Mouse (Mus musculus) ES-CJ7 (cell line): Measurements from ENCODE around the gene Lcn9.
A peak's percentile ranks its signal among the peaks of the same experiment; 100 is the strongest.
"Not testable (repeated sequence)": the region's sequence is repeated elsewhere in the genome, so short reads cannot be mapped to it uniquely, and the experiment has no call there.

Experiments used
- DNase-seq: peaks from one replicate; pipeline ENCODE4 v3.0.0; 2011; ENCODE audit warnings: low read depth, low spot score

Gene Lcn9

DNA sequence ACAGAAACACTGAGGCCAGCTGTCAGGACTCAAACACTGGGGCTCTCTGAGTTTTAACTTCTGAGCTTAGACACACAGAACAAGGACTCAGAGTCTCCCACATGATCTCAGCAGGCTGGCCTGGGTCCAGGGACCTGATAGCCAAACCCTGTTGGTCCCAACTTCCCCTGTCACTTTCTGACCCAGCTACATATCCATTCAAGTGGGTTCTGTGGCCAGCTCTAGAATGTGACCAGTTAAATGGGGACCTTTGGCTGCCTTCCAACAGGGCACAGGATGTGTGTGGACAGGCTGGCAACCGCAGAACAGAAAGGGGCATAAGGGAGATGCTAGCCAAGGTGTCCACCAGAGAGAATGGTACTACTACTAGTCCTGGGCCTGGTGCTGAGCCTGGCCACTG is at the start of gene Lcn9:
Gene Lcn9 (plus strand): TSS at position 348 of the 400 bp plus-strand sequence.
- no peak for DNase-seq

DNA sequence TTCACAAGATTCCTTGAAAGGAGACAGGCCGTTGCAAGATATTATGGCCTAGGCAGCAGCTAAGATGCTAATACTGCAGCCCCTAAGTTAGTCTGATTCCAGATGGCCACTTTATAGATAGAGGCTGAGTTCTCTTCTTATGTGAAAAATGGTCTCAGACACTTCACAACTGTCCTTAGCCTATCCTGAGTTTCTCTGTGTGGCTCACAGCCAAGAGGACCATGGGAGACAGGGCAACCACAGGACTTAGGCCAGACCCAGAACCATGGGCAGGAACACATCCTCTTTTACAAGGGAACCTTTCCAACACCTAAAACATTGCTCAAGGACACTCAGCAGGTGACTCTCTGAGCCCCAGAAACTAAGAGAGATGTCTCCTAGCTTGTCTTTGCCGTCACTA is 49.4 kb upstream of the Lcn9 start:
- DNase-seq = no peak

DNA sequence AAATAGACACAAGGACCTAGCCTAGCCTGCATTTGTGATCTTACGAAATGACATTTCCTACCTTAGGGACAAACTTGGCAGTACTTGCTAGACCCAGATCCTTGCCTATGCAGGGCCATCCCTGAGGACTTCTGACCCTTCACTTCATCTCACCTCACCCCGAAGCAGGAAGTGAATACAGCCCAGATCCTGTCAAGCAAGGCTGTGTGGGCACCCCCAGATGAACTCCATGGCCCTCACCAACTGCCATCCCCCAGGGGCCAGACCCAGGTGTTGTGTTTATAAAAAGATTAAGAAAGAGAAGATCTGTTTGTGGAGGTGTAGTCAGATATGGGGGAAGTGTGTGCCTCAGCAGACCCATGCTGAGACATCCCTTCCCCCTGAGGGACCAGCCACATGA is 48.3 kb upstream of the Lcn9 start:
- DNase-seq = no peak

DNA sequence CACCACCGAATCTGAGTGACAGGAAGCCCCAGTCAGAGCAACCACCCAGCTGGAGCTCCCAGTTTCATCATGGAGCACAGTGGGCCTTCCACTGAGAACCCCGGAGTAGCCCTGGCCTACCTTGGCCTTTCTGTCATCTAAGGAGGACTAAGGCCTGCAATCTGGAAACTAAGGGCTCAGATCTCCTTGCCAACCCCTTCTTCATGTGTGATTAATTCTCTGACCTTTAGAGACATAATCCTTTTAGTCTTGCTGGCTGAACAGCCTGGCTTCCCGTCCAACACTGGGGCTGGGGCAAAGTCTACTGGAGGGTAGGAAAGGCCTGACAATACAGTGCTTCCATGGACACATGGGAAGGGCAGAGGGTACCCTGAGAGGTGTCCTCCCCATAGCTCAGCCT is 47.0 kb upstream of the Lcn9 start:
- DNase-seq = no peak

DNA sequence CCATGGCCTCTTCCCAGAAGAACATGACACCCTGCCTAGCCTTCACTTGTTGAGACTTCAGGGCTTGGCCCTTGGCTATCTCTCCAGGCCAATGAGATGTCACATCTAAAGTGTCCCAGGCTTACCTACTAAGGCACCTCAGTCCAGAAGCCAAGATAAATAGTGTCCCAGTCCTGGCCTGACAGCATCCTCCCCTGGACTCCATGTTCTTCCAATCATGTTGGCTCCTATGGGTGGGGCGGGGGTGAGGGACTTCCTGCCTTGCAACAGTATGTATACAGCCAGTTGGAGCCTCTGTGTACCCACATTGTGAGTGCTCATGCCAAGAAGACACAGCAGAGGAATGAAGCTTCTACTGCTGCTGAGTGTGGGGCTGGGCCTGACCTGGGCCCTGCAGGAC is 46.2 kb upstream of the Lcn9 start, which contains the start of gene Lcn11:
Gene Lcn11 (plus strand): TSS at position 301 of the 400 bp plus-strand sequence.
- DNase-seq = no peak

DNA sequence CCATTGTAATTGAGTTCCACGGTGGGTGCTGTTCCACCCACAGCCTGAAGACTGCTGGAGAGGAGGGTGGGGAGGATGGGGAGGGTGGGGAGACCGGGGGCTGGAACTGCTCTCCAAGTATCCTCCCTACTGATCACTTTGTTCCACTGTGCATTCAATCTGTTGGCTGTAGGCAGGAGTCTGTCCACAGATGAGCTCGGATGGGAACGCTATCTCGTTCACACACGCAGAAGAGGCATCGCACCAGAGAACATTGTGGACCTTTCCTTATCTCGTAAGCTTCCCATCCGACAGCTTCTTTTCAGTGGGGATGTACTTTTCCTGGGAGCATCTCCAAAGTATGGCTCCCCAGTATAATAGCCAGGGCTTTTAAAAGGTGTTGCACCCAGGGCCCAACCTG is 43.9 kb upstream of the Lcn9 start:
- DNase-seq = no peak

DNA sequence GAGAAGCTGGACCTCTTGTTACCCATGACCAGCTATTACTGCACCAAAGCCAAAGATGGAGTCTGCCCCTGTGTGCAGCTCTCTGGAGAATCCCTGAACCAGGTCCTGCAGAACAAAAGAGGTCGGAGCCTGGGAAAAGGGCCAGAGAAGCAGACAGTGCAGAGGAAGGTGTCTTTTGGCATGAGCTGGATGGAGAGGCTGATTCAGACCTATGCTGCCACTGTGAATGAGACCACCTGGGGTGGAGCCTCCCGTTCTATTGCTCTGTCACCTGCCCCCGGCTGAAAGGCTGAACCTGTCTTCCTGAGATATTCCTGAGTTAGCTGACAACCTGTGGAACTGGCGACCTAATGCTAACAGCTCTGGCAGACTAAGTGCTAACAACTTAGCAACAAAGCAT is 42.0 kb upstream of the Lcn9 start:
- no peak for DNase-seq

DNA sequence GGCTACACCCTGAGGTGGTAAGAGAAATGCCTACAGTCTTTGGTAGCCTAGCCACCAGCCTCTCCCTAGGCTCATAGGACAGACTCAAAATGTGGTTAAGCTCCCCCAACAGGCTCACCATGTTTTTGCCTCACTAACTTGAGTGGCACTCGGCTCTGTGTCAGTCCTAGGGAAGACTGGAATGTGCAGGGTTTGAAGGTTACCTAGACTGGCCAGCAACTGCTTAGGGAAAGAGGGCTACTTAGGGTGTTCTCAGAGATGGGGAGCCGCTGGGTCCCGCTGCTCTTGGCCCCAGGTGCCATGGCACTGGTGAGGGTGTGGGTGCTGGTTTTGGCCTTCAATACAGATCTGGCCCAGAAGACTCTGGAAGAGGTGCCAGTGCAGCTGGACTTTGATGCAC is 41.0 kb upstream of the Lcn9 start, which contains the start of gene Gm13539:
Gene Gm13539 (plus strand): TSS at position 301 of the 400 bp plus-strand sequence.
- DNase-seq = no peak

DNA sequence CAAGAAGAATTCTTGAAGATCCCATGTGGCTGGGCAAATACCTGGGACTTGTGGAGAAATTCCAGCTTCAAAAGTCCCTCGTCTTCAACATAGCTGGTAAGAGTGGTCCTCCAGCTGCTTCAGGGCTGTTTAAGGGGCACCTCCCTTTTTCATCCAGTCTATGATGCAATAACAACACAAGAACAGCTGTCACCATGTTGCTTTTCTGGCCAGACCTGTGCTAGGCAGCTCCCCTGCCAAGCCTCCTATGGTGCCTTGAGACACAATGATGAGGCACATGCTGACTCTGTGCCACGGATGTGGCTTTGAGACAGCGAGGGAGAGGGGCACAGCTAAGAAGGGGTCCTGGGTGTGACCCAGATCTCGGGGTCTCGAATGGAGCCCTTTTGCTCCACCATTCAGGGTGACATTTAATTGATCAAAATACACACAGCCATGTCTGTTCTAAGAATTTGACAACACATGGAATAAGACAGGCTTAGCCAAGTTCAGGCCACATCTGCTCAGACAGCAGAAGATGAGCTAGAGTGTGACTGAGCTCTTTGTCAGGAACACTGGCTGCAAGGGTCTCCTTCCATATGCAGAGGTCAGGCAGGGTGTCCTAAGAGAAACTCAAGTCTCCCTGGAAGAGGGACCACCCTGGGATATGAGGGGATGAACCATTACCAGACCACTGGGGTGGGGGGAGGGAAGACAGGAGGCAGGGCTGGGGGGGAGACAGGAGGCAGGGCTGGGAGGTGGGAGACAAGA is 37.2 kb upstream of the Lcn9 start:
- no peak for DNase-seq

DNA sequence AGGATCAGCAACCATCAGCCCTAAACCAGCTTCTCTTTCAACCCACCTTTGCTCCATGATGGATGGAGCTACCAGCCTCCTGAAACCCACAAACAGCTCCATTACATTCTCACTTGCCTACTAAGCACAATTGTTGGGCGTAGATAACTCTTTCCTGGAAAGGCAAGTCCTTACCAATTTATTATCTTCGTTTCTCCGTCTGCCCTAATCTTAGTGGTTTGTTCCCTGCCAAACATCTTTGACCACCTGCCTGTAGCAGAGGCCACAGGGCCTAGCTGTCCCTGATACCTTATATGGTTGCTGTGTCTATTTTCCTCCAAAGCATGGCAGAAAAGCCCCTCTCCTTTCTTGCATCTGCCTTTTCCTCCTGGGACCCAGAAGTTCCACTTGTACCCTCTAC is 33.9 kb upstream of the Lcn9 start:
- no peak for DNase-seq

DNA sequence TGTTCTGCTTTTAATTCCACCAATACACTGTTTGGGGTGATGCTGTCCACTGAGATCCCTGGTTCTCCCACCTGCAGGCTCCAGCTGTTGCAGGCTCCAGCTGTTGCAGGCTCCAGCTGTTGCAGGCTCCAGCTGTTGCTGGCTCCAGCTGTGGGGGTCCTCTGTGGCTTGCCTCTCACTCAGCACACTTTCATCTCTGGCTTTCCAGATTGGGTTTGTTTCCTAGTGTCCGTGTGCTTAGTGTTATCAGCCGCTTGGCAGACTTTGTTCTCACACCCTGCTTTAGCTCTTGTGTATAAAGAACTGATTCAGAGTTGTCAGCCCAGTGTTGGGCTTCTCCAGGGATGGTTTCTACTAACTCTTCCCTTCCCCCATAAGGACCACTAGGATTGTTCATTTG is 25.3 kb upstream of the Lcn9 start:
- no peak for DNase-seq

DNA sequence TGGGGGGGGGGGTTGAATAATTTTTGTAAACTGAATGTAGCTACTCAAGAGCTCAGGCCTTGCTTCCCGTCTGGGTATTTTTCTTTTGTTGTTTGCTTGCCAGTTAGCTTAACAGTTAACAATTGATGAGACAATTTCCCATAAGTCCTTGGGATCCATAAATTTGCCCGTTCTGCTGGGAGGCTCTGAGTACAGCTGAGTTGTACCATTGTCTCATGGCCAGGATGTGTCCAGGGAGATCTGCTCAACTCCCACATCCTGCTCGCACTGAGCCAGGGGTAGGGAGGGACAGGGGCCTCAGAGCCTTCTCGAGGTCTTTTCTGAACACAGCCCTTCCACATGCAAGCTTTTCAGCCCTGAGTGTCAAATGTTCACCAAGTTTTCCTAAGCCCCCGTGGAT is 24.9 kb upstream of the Lcn9 start:
- no peak for DNase-seq

DNA sequence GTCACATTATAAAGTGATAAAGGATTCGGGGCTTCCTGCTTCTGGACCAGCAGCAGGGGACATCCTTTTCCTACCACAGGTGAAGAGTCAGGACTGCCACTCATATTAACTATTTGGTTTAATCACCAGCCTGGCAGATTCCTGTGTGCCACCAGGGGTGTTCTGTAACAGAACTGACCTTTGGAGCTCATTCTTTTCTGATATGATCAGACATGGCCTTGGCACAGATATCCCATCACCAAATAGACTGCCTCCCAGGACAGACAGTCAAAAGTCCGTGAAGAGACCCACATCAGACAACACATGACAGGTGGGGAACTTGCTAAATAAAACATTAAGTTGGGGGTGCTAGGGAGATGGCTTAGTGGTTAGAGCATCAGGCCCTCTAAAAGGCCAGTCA is 11.2 kb upstream of the Lcn9 start:
- DNase-seq = no peak

DNA sequence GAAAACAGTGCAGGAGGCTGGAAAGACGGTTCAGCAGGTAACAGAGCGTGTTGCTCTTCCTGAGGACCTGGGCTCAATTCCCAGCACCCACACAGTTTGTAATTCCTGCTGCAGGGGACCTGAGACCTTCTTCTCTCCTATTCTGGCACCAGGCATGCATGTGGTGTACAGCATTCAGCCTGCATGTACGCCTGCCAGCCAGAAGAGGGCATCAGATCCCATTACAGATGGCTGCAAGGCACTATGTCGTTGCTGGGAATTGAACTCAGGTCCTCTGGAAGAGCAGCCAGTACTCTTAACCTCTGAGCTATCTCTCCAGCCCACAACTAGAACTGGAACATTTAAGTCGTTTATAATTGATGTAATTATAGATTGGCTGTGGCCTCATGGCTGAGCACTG is 9.6 kb upstream of the Lcn9 start:
- DNase-seq = peak; percentile 33

DNA sequence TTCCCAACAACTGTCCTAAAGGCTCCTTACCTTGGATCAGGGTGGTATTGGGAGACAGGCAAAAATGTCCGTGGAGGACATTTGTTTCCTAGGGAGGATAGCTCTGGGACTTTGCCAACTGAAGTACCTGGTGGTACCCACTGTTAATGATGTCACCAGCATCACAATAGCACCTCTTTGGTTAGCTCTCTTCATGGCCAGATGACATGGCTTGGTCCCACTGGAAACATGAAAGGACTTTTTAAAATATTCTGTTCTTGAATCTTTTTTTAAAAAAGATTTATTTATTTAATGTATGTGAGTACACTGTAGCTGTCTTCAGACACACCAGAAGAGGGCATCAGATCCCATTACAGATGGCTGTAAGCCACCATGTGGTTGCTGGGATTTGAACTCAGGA is 7.2 kb upstream of the Lcn9 start, which contains the start of gene Glt6d1:
Gene Glt6d1 (minus strand): TSS at position 101 of the 400 bp plus-strand sequence.
- DNase-seq = not testable (repeated sequence)

DNA sequence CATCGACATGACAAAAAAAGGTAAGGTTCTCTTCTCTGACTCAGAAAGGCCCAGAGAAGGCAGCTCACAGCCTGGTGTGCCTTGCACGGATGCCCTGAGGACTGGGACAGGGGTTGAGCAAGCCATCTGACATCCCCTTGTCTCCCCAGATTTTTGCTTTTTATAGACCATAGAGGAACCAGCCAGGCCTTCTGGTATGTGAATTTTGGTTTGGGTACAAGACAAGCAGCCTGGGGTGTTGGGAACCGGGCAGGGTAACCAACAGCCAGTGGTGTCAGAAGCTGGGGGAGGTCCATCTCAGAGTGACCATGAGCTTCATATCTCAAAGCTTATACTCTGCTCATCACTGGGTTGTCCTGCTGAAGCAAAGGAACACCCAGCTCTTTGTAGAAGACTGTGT is 1.8 kb downstream of the Lcn9 start:
- DNase-seq = no peak

DNA sequence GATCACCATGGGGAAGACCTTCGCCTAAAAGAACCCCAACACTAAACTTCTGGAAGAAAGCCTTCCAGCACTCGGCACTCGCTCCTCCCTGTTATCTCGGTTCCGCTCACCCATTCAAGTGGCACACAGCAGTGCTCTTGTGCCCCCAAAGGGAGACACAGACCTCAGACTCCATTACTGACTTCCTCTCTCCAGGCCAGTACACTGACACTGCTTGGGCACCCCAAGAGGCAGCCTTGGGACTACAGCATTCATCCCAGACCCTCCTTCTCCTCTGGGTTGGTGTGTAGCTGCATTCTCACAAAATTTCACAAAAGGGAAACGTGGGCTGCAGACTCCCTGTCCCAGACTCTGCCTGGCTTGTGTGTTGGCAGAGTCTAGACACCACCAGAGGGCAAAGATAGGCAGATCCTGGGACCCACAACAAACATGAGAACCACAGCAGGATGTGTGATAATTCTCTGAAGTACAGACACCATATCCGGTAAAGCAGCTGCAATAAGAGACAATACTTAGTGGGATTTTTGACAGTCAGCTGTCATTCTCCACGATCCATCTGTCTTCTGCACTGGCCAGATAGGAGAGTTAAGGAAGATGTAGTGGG is 5.5 kb downstream of the Lcn9 start:
- DNase-seq = no peak

DNA sequence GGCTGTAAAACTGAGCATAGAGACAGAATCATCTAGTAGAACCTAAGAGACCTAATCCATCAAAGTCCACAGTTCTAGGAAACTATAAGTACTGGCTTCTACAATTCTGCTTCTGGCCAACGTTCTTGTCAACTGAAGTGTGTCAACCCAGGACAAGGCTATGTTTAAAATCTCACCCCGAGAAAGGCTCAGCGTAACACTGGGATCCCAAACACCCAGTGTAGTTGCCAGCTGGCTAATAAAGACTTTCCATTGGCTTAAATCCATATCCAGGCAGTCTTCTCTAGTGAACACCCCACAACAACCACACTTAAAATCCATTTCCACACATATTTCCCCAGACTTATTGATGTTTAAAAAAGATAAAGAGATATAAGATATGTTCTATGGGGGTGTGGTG is 7.8 kb downstream of the Lcn9 start:
- DNase-seq = no peak

DNA sequence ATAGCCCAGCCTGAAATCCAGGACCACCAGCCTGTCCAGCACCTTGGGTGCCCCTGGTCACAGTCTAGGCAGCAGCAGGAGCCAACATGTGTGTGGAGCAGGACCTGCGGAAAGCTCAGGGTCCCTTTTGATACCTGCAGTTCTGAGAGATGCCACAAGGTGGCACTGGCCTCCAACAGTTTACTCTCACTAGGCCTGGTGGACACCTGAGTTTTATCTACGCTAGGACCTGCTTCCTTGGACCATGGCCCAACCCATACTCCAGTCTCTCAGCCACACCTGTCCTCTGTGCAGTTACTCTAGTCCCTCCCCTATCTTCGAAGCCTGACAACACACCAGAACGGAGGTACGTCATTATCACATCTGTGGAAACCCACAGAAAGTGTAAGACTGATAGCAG is 13.3 kb downstream of the Lcn9 start:
- peak; percentile 69 for DNase-seq

DNA sequence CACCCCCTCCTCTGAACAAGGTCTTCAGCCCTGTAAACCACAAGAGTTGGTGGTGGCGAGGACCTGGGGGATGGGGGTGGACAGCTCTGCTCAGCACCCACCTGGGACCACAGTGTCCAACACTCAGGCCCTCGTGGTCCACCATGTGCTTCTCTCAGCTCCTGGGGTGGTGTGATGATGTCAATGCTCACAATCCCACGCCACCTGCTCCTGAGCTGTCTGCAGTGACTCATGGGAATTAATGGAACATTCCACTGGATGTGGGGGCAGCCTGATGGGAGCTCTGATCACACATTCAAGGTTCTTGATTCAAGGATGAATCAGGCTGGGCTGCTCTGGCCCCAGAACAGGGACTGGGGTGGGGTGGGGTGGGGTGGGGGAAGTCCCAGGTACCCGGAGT is 19.2 kb downstream of the Lcn9 start:
- no peak for DNase-seq

DNA sequence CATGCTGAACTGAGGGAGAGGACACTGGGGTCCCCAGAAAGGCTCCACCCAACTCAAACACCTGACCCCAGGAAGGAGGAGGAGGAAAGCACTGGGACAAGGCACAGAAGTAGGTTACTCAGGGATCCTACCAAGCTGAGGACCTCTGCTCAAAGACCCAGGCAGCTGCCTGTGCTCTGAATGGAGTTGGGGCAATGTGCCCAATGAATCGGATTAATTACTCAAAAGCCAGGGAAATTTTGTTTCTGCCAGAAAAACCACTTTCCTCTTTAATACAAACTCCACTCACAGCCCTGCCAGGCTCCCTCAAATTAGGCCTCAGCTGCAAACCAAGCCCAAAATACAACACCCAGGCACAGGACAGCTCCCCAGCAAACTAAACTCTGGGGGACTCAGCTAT is 19.8 kb downstream of the Lcn9 start:
- DNase-seq = no peak

DNA sequence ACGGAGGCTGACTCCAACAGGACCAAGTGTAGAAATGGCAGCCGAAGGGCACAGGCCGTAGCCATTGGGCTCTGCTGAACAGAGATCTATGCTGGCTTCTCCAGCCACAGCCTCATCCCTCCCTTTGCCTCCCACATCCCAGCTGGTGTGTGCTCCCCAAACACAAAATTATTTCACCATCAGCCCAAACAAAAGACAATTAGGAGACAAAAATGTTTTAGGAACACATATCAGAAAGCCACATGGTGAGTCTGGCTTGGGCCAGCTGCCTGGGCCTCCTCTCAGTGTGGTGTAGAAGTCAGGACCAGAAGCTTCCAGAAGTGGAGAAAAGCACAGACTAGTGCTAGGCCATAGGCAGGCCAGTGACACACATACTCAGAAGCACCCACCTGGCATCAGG is 21.1 kb downstream of the Lcn9 start:
- DNase-seq = no peak

DNA sequence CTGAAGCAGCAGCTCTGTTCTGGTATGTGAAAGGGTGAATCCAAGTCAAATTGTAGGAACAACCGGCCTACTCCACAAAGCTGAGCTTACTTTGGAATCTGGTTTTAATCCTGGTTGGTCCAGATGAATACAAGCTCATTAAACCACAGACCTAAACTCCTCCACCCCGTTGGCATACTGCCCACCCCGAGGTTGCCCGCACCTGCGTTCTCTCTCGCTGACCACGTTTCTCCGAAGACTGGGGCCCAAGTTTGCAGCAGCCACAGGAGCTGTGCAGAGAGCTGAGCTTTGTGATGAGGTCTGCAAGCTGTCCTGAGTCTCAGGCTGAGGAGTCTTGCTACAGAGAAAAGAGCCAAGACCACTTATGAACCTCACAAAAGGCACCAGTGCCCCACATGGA is 23.6 kb downstream of the Lcn9 start:
- DNase-seq = no peak
